Mouse (Mus musculus) cerebellum, adult 9-10 months (tissue): ENCODE data around the gene Zfp687.

Source experiments
- DNase-seq: peaks from one replicate; pipeline ENCODE4 v3.0.0; 2022

The Zfp687 gene

DNA sequence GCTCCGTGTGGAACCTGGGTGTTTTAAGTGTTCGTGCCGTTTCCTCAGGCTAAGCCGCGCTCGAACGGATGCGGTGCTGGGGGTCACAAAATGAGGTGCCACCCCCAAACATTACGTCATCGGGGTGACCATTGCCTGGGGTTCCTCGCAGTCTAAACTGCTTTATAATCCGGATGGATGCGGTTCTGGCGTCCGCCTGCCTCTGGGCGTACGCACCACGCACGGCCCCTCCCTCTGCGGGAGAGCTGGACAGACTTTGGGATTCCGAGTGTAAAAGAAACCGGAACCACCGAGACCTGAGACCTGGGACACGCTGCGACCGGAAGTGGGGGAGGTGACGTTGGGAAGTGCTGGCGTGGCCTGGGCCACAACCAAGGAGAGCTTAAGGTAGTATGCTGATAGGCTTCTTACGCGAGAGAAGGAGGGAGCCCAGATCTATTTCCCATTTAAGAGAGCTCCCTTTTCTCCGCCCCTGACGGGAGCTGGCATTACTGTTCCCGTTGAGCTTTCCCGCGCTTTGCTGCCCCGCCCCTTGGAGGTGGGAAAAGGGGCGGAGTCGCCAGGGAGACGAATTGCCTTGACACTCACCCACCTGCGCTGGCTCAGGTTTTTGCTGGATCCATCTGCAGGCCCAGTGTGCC lies 763 bp upstream of the Zfp687 start:
- peak; percentile 99 for DNase-seq

DNA sequence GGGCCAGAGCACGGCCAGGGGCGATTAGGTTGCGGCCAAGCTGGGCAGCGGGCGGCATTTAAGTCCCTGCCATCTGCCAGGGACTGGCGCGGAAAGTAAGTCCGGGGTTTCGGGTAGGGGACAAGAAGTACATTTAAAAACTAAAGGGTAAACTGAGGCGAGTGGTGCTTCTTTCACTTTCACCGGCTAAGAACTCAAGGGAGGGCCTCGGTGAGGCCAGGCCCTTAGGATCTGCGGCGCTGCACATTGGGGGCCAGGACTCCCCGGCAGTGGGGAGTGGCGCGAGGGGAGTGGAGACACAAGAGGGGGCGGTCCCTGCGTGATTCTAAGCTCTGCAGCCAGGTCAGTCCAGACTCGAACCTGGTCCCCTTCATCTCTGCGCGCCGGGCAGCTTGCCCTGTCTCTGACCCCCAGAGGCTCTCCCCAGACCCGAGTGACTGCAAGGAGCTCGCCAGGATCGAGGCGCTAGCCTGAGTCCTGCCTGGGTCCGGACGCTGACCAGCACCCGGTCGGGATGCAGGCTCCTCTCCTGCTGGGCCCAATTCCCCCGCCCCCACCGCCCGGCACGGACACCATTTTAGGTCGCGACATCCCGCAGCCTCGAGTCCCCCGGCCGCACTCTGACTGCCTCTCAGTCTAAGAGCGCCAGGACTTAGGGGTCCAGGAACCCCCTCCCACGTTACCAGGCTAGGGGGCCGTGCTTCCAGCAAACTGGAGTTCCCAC lies 658 bp downstream of the Zfp687 start:
- DNase-seq = peak; percentile 78

DNA sequence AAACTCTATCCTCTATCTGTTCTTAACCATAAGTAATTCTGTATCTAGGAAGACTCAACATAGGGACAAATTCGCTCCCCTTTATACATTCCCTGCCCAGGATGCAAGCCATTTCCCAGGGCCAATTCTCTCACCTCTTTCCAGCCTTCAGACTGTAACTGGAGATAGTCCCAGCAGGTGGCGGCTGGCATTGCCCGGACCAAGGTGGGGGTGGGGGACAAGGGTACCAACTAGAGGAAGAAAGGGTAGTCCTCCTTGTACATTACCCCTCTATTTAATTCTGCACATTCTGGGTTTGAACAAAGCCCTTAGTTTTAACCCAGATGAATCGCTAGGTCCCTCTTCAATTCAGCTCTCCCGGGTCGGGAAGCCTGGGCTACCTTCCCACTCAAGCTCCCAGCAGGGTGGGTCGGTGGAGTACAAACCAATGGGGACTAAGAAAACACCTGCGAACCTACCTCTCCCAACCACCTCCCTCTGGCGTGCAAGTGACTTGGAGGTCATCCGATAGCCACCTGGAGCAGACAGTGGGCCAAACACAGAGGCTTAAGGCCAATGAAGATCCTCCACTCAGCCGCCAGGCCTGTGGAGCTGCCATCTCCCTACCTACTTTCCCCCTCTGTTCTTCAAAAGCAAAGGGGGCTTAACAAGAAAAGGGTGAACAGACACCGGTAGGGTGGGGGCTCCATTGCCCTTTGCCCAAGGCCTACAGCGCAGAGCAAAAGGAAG lies 1.4 kb downstream of the Zfp687 start:
- peak; percentile 85 for DNase-seq

DNA sequence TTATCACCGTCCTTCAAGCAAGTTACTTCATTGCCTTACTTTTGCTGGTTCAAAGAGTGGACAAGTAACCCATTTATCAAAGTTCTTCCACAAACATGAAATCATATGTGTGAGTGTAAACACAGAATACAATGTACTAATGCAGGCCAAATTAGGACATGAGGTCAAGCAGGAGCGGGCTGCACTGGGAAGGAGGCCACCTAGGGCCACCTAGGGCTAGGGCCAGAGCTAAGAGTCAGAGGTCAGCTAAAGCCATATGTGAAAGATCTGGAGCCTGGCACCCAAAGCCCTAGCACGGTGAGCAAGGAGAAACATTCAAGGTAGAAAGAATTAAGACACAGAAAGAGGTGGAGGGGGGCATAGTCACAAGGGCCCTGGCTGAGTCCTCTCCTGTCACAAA lies 2.3 kb downstream of the Zfp687 start:
- DNase-seq = peak; percentile 59

DNA sequence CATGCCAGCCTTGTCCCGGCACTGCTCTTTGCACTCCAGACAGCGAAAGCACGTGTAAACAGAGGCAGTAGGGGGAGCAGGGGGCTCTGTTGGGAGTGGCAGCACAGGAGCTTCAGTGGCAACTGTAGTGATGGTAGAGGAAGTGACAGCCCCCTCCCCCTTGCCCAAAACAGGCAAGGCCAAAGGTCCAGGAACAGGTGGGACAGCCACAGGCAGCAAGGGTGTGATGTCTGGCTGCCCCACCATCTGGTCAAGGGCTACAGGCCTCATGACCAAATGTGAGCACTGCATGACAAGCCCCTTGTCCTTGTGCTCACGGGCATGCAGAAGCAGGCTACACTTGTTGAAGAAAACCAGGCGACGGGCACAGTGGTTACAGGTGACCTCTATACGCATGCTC lies 4.9 kb downstream of the Zfp687 start:
- no peak for DNase-seq

DNA sequence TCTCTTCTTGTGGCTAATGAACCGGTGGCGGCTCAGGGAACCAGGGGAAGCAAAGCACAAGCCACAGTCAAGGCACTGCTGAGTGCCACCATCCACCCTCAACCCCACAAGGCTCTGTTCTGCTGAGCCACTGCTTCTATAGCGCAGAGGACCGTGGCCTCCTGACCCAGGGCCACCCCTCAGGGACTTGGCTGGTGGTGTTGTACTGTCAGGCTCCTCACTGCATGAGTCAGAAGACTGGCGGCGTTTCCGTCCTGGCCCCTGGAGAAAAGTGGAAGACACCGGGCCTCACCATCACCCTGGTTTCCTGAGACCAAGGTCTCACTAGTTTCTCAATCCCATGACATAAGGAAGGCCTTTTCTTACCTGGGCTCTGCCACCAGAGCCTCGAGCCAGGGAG lies 7.5 kb downstream of the Zfp687 start:
- DNase-seq = no peak

DNA sequence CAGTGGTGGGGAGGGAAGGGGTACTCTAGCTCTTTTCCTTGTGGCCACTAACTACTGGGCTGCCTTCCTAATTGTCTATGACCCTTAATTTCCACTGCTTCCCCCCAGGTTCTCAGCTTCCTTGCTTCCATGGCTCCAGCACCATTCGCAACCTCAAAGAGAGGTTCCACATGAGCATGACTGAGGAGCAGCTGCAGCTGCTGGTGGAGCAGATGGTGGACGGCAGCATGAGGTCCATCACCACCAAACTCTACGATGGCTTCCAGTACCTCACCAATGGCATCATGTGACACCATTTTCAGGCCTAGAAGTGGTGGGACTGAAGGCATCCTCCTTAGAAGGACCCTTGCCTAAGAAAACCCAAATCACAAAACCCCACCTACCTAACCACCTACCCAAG lies 9.6 kb downstream of the Zfp687 start:
- no peak for DNase-seq

DNA sequence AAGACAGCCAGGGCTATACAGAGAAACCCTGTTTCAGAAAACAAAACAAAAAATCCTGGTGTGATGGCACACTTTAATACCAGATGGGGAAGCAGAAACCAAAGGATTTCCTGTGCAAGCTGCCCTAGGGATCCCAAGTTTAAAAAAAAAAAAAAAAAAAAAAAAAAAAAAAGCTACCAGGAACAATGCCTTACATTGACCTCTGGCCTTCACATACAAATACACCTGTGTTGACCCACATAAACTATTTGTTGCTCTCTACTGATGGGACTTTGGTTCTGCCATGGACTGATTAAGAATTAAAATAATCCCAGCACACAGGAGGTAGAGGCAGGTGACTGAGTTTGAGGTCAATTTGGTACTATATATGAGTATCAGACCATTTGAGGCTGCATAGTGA lies 12.0 kb downstream of the Zfp687 start:
- DNase-seq = no peak

DNA sequence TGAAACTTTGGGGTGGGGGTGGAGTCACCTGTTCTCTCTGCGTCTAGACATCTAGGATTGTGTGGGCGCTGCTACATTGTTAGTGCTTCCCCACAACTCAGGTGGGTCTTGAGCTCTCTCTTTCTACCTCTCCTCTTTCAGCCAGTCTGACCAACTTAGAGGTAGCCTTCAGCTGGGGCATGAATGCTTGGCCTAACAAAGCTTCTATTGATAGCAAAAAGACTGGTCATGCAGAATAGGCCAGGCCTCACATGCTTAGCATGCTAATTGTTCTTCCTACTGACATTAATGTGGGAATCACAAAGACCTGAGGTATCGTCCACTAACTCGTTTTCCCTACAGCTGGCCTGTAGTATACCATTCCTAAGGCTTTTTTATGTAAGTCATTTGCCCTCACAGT lies 12.7 kb downstream of the Zfp687 start:
- no peak for DNase-seq

DNA sequence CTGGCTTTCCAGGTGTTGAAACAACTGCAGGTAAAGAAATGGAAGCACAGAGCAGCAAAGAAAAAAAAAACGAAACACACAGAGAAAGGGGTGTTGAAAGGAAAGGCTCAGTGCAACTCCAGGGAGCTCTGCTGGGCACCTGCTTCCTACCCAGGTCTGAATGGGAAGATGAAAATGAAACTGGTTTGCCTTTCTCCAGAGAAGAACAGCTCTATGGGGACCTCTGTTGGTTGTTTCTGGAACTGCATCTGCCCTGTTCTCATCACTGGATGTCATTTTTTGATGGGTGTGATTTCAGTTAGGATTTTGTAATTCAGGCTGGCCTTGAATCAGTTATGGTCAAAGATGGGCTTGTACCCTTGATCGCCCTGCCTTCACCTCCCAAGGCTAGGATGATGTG lies 18.3 kb downstream of the Zfp687 start:
- peak; percentile 87 for DNase-seq

DNA sequence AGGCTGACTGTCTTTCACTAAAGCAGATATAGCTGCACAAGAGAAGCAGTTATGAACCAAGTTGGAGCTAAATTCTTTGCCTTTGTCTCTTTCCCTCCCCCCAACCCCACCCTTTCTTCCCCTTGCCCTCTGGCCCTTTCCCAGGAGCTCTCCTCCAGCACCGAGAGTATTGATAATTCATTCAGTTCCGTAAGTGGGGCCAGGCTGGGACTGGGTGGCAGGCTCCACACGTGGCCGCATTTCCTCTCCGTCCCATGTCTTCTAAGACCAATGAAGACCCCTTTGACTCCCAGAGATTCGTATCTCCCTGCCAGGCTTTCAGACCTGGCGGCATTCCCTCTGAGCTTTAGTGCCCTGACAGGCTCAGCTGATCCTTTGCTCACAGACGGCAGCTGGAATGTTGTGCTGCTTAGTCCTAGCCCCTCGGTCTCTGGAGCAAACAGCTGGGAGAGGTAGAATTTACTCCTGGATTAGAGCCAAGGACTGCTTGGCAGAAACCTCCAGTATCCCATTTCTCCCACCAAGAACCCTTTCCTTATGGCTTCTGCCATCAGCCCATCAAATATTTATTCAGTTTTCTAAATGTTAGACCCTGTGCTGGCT lies 26.0 kb downstream of the Zfp687 start:
- no peak for DNase-seq

DNA sequence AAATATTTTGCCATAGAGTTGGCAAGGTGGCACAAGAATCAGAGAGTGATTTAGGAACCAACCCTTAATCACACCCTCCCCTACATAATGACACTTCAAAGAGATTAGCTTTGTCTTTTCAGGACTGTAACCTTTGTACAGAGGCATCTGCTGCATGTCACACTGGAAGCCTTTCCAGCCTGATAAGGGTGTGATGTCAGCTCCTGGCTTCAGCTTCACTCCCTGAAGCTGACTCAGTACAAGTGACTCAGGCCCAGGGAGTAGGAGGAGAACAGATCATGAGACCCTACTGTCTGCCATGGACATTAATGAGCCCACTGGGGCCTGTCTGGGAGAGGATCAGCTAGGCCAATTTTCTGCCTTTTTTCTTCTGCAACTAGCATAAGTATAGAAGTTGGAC lies 27.7 kb downstream of the Zfp687 start:
- DNase-seq = no peak

DNA sequence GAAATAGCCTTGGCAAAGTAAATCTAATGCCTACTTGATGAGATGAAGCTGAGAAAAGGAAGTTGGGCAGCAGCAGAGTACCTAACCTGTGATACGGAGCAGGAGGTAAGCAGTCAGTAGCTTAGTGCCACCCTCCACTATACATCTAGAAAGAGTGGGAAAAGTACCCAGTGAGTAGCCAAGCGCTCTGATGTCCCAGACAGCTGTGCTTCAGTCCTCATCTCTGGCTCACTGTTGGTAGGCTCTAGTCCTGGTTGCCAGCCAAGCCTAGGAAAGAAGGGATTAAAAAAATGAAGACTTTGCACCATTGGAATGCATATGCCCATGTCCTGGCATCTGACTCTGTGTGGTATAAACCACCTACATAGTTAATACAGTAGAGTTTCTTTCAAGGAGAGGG lies 29.7 kb downstream of the Zfp687 start:
- no peak for DNase-seq

DNA sequence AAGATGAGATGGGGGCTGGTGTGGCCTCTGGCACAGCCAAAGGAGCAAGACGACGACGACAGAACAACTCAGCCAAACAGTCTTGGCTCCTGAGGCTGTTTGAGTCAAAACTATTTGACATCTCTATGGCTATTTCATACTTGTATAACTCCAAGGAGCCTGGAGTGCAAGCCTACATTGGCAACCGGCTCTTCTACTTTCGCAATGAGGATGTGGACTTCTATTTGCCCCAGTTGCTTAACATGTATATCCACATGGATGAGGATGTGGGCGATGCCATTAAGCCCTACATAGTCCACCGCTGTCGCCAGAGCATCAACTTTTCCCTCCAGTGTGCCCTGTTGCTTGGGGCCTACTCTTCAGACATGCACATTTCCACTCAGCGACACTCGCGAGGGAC lies 30.9 kb downstream of the Zfp687 start:
- DNase-seq = no peak

DNA sequence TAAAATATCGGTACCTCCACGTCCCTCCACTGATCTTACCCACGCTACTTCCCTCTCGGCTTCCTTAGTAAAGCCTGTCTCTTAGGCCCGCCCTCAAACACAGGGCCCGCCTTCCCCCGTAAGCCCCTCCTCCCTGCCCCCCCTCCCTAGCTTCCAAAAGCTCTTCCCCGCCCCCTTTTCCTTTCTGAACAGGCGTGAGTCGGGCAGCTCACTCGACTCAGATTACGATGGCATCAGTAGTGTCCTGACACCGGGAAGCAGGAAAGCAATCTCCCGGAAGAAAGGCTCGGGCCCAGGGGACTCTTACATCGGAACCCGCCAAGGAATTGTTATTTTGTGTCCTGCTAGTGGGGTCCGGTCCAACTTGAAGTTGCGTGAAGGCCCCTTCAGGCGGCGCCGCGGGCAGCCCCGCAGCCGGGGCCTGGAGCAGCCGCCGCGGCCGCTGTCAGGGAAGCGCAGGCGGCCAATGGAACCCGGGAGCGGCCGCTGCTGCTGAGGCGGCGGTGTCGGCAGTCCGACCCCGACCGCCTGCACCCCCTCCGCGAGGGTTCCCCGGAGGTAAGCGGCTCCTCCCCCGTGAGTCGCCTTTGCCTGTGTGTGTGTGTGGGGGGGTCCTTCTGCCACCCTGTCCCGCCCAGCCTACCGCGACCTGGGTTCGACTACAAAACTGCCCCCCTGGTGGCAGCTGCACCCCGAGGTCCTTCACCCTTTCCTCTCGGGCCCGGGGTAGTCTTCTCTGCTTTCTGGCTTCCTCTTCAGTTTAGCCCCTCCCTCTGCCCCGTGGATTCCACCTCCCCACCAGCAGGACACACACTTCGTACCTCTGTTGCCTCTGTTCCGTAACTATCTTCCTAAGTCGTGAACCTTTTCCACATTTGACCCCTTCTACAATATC lies 40.5 kb downstream of the Zfp687 start, which contains the start of gene Pi4kb:
Gene Pi4kb, plus strand, starts transcription at position 204 of the 895 bp plus-strand sequence.
- DNase-seq = peak; percentile 90

DNA sequence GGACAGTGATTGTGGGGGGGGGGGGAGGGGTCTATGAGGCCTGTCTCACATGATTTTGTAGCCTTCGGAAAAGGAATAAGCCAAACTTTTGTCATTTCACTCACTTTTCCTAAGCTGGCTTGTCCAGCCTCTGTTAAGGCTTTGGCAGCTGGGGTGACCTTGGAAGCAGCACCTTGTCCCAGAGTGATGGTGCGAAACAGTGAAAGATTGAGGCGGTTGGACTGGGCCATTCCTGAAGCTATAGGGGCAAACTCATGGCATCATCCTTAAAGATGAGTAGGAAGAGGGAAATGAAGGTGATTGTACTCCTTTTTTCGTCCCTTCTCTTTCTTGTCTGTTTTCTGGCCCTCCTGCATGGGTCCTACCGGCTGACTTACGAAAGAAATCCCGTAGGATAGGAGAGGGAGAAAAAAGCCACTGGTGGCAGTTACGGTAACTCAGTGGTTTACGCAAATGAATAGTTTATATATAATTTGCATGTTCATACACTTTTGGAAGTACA lies 41.2 kb downstream of the Zfp687 start:
- no peak for DNase-seq

DNA sequence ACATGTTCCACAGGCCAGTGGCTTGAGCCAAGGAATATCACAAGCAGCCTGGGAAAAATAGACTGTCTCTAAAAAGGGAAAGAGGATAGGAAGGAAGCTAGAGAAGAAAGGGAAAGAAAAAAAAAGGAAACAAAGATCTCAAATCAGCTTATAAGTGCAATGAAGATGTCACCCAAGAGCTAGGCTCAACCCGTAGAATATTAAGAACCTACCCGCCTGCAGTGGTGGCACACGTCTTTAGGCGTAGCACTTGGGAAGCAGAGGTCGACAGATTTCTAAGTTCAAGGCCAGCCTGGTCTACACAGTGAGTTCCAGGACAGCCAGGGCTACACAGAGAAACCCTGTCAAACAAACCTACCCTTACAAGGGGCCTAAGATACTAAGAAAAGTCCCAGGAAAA lies 41.6 kb downstream of the Zfp687 start:
- no peak for DNase-seq

DNA sequence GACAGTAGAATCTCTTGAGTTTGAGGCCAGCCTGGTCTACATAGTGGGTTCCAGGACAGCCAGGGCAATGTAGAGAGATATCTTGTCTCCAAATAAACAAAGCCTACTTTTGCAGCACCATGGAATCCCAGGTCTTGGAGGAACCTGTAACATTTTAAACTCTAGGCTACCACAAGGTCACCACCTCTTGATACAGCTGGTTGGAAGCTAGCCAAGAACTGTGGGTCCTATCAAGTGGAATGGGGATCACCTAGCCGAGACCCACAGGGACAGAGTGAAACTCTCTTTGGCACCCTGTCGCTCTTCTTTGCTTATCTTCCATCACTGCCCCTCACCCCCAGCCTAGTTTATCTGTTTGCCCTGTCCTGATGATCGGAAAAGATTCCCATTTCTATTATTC lies 42.7 kb downstream of the Zfp687 start:
- peak; percentile 40 for DNase-seq

DNA sequence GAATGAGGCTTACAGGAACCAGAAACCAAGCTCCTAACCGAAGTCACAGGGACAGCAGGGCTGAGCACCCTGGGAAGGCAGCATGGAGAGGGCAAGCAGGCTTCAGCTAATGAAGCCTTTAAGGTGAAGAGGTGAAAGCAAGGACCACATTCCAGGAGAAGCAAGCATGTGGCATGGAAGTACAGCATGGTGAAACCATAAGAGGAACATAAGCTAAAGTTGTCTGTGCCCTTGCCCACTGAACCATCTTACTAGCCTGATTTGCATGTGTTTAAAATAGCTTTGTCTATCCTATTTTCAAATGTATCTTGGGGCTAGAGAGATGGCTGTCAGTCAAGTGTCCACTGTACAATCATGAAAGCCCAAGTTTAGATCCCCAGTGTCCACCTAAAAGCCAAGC lies 49.4 kb downstream of the Zfp687 start:
- DNase-seq = no peak

DNA sequence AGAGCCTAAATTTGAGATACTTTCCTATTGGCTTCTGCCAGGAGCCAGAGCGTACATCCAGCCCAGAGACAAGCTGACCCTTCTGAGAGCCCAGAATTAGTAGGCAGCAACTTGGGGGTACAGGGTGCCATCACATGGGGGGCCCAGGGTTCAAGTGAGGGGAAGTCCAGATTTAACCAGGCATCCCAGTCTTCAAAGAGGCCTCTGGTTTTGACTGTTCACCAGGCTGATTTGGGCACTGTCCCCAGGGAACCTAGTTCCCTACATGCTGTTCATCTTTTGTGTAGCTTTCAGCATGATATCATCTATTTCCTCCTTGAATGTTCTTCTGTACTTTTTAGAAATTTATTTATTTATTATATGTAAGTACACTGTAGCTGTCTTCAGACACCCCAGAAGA lies 50.3 kb downstream of the Zfp687 start:
- DNase-seq = no peak

DNA sequence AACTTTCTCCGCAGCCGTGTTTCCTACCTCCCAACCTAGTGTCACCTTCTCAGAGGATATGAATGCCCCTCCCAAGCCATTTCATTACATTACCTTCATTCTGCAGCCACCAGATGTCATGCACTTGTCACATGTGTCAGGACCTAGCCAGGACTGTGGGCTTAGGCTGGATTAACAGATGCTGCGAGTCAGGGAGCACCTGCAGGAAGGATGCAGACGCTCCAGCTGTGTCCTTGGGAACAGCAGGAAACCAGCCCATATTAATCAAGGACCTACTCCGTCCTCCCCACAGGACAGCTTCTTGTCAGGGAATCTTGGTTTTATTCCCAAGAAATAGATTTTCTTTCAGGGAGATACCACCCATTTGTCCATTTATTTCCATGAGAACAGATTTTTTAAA lies 54.9 kb downstream of the Zfp687 start:
- no peak for DNase-seq

DNA sequence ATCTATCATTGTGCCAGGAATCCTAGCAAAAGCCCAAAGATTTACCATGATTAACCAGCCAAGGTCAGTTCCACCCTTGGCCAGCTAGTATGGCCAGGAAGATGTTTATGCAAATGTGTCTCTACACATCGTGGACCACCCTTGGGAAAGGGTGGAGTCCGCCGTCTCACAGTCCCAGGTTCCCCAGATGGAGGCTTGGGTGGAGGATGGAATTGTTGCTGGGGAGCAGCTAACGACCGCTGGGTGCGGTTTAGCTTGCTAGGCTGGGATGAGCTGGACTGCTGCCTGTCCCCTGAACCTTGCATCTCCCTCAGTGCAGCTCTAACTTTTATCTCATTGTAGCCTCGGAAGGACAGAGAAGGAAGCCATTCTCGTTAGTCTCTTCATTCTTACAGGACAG lies 55.4 kb downstream of the Zfp687 start:
- no peak for DNase-seq

DNA sequence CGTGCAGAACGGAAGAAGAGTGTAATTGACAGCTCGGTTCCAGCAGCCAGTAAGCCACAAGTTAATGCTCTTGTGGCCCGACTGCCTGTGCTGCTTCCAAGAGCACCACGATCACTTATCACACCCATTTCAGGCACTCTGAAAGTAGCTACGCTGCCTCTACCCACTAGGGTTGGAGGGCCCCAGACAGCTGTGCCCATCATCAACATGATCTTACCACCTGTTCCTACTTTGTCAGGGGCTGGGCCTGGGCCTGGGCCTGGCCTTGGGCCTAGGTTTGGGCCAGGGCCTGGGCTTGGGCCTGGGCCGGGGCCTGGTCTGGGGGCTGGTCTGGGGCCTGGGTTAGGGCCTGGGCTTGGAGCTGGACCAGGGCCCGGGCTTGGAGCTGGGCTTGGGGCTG lies 57.0 kb downstream of the Zfp687 start:
- DNase-seq = no peak
